In the genomic region with DNA sequence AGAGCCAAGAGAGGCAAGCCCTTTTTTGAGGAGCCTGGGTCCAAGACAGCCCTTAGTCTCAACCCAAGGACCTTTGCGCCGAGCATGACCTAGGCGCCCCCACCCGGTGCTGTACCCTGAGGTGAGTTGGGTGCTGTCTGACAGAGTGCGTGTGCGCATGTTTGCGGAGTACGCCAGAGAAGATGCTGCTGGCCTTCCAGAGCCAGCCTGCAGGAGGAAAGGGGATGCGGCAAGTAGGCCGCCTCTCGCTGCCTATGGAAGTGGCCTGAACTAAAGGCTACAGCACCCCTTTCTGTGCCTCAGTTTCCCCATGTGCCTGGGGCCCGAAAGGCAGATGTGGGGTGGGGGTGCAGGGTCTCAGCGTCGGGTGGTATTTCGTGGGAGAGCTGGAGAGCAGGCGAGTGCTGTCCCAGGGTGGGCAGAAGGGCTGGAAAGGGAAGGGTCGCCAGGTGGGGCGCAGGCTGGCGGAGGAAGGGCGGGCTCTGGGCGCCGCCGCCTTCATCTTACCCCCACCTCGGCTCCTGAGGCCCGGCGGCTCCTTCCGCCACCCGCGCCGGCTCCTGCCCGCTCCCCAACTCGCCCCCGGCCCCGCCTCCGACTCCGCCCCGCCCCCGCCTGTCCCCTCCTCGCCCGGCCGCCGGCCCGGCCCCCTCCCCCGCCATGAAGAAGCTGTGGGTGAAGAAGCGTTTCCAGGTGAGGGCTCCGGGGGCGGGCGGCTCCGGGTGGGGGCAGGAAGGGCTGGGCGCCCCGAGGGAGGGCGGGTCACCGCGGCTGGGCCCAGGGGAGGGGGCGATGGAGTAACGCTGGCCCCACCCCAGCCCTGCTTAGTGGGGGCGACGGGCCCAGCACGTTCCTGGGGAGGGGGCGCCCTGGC, we compare ENCODE assay signal across 8 mouse cellular contexts. TPM values are rescaled to one million over a fixed set of nuclear protein-coding genes. Genes with fewer than 3 reads are reported as not detected.
DNase-seq lines count a peak whose midpoint lies in the region; ATAC-seq and TF ChIP-seq lines count a peak whose summit lies in the region.

No protein-coding gene starts in this region.

- H3K9ac ChIP-seq in heart, embryonic 11.5 days (ENCODE audit: low read depth, low read length): peak overlapping the region; percentile 75

- H3K4me3 ChIP-seq in E14TG2a.4 (replicated peaks; ENCODE audit: low read length) (peak overlapping the region; percentile 85), myocyte (peak overlapping the region; percentile 51)
- H3K4me3 ChIP-seq in heart, embryonic 11.5 days (ENCODE audit: low read depth, low read length): peak overlapping the region; percentile 61

- TF ChIP-seq CTCF in E14TG2a.4 (conservative IDR thresholded peaks at IDR 0.05; ENCODE audit: low read length): no peak; the same call in 1 of the 2 replicates

- peaks cover 10% of the 10 kb centered on the region for H3K79me2 ChIP-seq in myocyte (ENCODE audit: control insufficient read depth, insufficient read depth)

- peaks cover 60% of the 10 kb centered on the region for H3K4me1 ChIP-seq in E14TG2a.4 (replicated peaks; ENCODE audit: low read depth, low read length)
- H3K4me1 ChIP-seq in heart, embryonic 11.5 days (ENCODE audit: control insufficient read depth, insufficient read depth, low read length): peaks cover 64% of the 10 kb centered on the region

- 4% methylated on average over 40 of the region's 60 CpGs for WGBS in heart, embryonic 11.5 days (ENCODE audit: insufficient replicate concordance)

- H3ac ChIP-seq in myocyte (ENCODE audit: control insufficient read depth, insufficient read length): peak overlapping the region; percentile 55

- H3K9me3 ChIP-seq in E14TG2a.4 (ENCODE audit: low read length): no peaks in the 10 kb centered on the region
- H3K9me3 ChIP-seq in heart, embryonic 11.5 days (replicated peaks; ENCODE audit: control insufficient read depth, low read length): no peaks in the 10 kb centered on the region

- H3K27me3 ChIP-seq in E14TG2a.4 (ENCODE audit: insufficient read depth, low read length): peaks cover 82% of the 10 kb centered on the region
- no peaks in the 10 kb centered on the region; the same call in 1 of the 2 replicates for H3K27me3 ChIP-seq in heart, embryonic 11.5 days (ENCODE audit: control insufficient read depth, insufficient read depth, low read length)
- no peaks in the 10 kb centered on the region for H3K27me3 ChIP-seq in myocyte (ENCODE audit: control insufficient read depth, insufficient read depth, insufficient read length)

- peak; percentile 94 for DNase-seq in heart, adult 11 months
- no peak for DNase-seq in heart, adult 8-10 months (ENCODE audit: low spot score)
- DNase-seq in cerebellum, adult 9-10 months: peak; percentile 85
- DNase-seq in kidney, postnatal 4 days: peak; percentile 77 to 79
- DNase-seq in ovary, postnatal 10 days (ENCODE audit: low spot score): no peak

- H3K27ac ChIP-seq in heart, embryonic 11.5 days (ENCODE audit: low read depth, low read length): peak overlapping the region; percentile 79

- H3K36me3 ChIP-seq in E14TG2a.4 (ENCODE audit: insufficient read depth, low read length) (no peaks in the 10 kb centered on the region), myocyte (ENCODE audit: control insufficient read depth, insufficient read depth) (peaks cover 2% of the 10 kb centered on the region)
- H3K36me3 ChIP-seq in heart, embryonic 11.5 days (ENCODE audit: control insufficient read depth, insufficient read depth, low read length): no peaks in the 10 kb centered on the region

- peak overlapping the region; percentile 84 for H3K4me2 ChIP-seq in heart, embryonic 11.5 days
- peak overlapping the region; percentile 96 for H3K4me2 ChIP-seq in myocyte (ENCODE audit: low read depth)

- peak; percentile 58 for TF ChIP-seq POLR2A in myocyte (IDR thresholded peaks at IDR 0.05; ENCODE audit: insufficient read length, low read depth)

- peak; percentile 29 for ATAC-seq in heart, embryonic 11.5 days (replicated peaks; ENCODE audit: insufficient number of reproducible peaks, low FRiP score, low TSS enrichment)

TF ChIP-seq in myocyte, 11 proteins besides CTCF, POLR2A, EP300 and RAD21:
- no peak for TF ChIP-seq TCF3 (IDR thresholded peaks at IDR 0.05; ENCODE audit: insufficient read length, low read depth)
- peak in 1 of 3 experiments; percentile 9 for TF ChIP-seq MYOG (IDR thresholded peaks at IDR 0.05; ENCODE audit: control insufficient read depth in 1 of 3, insufficient read depth in 1 of 3, insufficient read length in 2 of 3, low read depth in 2 of 3)
- TF ChIP-seq MYOD1 (IDR thresholded peaks at IDR 0.05; ENCODE audit: control insufficient read depth in 1 of 3, insufficient read length in 2 of 3, low read depth in 2 of 3): peak in 1 of 3 experiments; percentile 0
- peak; percentile 50 for TF ChIP-seq POLR2AphosphoS2 (IDR thresholded peaks at IDR 0.05; ENCODE audit: insufficient read length, low read depth)

RNA-seq across cellular contexts. Expression of a gene that starts 6.6 kb away (rescaled TPM):
- 100 to 1,000 TPM; 131 to 145 (median 137) TPM for total RNA-seq in heart, adult 8-10 months (2022)
- 60.7 and 66.5 TPM in 2 replicates for polyA plus RNA-seq in heart, embryonic 11.5 days (2014; fragmentation: Nextera tagmentation; extraction: Ambion mirVana)
- polyA plus RNA-seq in myocyte (2012; fragmentation: generic; extraction: Trizol): 42.3 TPM

RNA-seq across cellular contexts. Expression of a gene that starts 21.6 kb away (rescaled TPM):
- 1,000 to 10,000 TPM; 1,263 to 1,551 (median 1,367) TPM for total RNA-seq in heart, adult 8-10 months (2022)
- 428 and 477 TPM in 2 replicates for polyA plus RNA-seq in heart, embryonic 11.5 days (2014; fragmentation: Nextera tagmentation; extraction: Ambion mirVana)
- 2,193 TPM for polyA plus RNA-seq in myocyte (2012; fragmentation: generic; extraction: Trizol)

RNA-seq across cellular contexts. Expression of a gene that starts 54.0 kb away (rescaled TPM):
- 10 to 100 TPM; 34.1 to 44.8 (median 40.8) TPM for total RNA-seq in heart, adult 8-10 months (2022)
- 49.8 and 57.2 TPM in 2 replicates for polyA plus RNA-seq in heart, embryonic 11.5 days (2014; fragmentation: Nextera tagmentation; extraction: Ambion mirVana)
- polyA plus RNA-seq in myocyte (2012; fragmentation: generic; extraction: Trizol): 106 TPM

Comparison
In these comparisons a context has a peak if more than half of its experiments do, and no peak if none do; other contexts are left out.
1. DNase-seq: peak in heart, adult 11 months (single experiment), cerebellum, adult 9-10 months (single experiment) and kidney, postnatal 4 days (2 of 2); none in heart, adult 8-10 months (single experiment) and ovary, postnatal 10 days (single experiment).
2. Peak in every context shown above with its lines, with median percentiles within 50 percentile points of each other: H3K4me3 ChIP-seq.